Mouse (Mus musculus) frontal cortex, postnatal 25 days (tissue): ENCODE results near the gene Gm29866.
"Not testable (repeated sequence)": the region's sequence is repeated elsewhere in the genome, so short reads cannot be mapped to it uniquely, and the experiment has no call there.

ENCODE experiments used
- DNase-seq, 2 experiments: peaks; one replicate each; pipeline ENCODE4 v3.0.0; 2022; ENCODE audit warnings: low spot score in 2 of 2

The Gm29866 gene

DNA sequence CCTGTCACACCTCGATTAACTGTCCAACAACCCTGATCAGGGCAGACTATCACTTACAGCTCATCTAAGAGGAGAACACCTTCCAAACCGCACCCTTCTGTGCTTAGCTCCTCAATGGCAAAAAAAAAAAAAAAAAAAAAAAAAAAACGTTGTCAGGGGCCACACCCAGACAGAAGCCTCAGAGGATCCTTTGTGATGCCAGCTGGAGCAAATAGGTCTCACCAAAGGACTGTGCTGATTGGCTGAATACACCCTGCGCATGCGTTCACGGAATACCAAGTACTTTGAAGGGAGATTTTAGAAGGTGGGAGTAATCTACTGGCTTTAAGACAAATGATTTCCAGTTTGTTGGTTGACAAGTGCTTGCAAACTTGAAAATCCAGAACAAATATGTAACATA is at the start of gene Gm29866:
TSS of gene Gm29866 (minus strand) at position 101 of the 400 bp plus-strand sequence.
- not testable (repeated sequence) for DNase-seq
